Mouse (Mus musculus) lung, postnatal 10 days (tissue): ENCODE measurements at regions not wholly inside any gene's neighbourhood (a gene's known extent, or its start where the extent isn't known, plus 50 kb on each side); places are given as distances from the start of the nearest gene placed in this dataset.

Experiments
- DNase-seq: peaks from one replicate; pipeline ENCODE4 v3.0.0; 2021

DNA sequence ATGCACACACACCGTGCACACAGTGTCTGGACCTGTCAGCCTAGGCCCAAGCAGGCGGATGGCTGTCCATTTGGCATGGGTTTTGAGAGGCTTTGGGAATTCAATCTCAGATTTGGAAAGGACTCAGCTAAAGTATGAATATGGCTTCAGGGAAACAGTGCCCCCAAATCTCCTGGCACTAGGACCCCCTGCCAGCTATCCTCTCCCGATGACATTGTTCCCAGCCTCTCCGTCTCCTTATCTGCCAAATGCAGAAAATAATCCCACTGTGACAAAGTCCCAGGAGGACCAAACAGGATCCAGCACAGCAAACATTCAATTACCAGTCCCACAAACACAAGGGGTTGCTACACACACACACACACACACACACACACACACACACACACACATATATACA lies 141.9 kb upstream of the Tle3 start:
- DNase-seq: no peak

DNA sequence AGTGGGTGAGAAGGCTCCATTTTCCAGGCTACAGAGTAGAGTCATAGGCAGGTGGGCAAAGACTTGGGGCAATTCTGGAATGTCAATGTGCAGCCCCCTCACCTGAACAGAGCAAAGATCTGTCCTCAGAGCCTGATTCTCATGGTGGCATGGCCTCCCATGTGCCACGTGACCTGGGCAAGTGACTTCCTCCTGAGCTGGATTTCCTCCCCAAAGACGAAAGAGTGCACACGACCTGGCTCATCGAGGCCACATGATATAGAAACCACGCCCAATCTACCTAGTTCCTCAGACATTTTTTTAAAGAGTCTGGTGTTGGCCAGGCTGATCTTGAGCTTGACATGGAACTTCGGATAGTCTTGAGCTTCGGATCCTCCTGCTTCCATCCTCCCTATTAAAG lies 139.5 kb upstream of the Tle3 start:
- no peak for DNase-seq

DNA sequence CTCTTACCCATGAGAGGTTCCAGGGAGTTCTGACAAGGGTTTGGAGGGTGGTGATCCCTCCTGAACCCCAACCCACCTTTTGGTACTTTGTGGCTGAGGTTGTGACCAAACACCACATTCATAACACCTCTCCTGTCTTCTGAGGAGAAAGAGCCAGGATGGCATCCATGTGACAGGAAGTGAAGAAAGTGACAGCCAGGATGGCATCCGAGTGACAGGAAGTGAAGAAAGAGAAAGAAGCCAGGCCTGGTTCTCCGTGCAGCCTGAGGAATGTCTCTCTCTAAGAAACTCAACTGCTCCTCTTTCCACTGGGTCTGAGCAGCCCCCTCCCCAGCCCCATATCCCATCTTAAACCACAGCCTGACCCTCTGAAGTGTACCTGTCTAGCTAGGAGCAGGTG lies 138.9 kb upstream of the Tle3 start:
- no peak for DNase-seq

DNA sequence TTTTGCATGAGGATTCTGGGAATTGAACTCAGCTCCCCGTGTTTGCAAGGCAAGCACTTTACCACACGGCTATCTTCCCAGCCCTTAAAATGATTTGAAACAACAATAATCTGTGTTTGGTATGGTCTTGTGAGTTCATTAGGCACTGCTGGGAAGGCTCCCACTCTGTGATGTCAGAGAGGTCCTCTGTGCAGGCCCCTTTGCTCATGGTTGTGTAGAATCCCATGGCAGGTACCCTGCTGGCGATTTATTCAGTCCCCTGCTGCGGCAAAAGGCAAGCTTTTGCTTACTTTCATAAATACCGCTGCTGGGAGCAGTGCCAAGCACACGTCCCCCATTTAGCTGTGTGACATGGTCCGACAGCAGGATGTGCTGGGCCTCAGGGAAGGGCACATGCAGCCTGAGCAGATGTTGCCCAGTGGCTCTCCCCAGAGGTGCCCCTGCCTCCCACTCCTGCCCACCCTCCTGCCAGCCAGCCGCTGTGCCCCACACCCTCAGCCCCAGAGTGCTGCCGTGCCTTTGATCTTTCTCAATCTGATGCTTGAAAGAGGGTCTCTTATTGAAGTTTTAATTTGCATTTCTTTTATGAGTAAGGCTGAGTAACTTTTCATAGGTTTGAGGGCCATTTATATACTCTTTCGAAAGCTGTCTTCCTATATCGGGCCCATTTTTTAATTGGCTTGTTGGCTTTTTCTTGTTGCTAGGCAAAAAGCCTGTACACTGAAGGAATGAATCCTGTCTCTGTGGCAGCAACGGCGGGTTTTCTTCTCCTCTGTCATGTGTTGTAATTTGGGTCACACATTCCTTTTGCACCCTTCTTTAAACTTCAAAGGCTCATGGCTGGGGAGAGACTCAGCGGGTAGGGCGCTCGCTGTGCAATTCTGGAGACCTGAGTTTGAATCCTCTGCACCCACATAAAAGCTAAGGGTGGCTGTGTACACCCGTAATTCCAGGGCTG lies 136.2 kb upstream of the Tle3 start:
- peak; percentile 26 for DNase-seq

DNA sequence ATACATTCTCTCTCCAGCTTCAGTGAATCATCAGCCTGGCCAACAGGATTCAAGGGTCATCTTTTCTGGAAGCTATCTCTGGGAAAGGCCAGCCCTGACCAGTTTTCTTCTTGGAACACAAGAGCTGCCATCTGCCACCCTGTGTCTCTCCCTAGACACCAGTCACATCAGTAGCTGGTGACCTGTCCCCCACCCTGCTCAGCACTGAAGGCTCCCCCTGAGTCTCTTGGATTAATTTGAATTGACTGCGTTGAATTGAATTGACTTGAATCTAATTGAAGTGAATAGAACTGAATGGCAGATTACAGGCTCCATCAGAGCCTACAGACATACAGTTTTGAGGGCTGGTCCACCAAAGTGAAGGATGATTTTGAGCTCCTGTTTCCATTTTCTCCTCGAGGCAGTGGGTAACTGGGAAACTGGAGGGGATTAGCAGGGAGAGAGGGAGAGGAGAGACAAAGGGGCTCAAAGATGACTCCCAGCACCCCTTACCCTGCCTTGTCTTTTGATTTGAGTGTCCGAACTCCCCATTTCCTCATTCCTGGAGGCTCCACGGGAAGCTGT lies 133.4 kb upstream of the Tle3 start:
- no peak for DNase-seq

DNA sequence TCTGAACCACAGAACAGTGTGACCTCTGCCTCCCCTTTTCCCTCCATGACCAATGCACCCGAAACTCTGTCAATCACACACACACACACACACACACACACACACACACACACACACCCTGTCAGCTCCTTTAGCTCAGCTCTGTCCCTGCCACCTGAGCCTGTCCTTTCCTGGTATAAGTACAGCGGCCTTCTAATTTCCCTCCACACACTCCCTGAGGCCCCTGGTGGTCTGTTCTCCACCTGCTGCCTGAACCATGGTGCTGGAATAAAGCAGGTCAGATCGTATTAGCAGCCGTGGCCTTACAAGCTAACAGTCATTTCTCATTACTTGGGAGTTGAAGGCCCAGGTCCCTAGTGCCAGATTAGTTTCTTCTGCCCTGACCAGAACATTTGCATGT lies 132.8 kb upstream of the Tle3 start:
- DNase-seq: no peak

DNA sequence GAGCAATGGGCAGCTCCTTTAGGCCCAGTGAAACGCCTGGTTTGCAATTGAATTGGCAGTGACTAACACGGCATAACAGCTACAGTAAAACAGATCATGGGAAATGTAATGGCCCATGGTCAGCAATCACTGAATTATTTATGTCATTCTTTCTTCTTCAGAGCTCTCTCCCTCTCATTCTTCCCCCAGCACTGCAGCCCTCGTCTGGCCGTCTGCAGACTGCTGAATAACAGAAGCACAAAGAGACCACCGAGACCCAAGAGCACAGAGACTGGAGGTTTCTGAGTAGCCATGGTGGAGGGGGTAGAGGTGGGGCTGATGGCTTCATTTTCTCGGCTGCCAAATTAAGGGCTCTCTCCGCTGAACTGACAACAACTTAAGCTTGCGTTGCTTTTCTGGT lies 130.7 kb upstream of the Tle3 start:
- DNase-seq: no peak

DNA sequence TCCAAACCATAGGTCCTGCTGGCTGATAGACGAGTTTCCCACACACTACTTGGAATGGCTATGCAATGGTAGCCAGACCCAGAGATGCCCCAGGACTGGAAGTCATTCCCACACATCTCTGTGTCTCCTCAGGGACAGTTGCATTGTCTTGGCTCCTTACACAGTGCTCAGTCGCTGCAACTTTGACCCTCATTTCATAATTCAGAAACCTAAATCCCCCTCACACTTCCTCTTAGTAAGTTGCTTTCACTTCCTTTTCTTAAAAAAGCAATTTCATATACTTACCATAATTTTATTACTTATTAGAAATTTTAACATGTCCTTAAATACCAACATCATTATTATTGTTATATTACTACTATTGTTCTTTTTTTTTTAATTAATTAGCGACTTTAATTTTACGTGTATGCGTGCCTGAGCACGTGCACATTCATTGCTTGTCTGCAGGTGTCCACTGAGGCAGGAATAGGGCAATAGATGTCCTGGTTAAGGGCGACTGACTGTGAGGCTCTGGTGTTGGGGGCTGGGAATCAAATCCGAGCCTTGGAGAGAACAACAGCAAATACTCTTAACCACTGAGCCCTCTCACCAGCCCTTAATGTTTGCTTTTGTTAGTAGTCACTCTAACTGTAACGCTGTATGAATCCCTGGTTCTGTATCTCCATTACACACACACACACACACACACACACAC lies 129.9 kb upstream of the Tle3 start:
- no peak for DNase-seq

DNA sequence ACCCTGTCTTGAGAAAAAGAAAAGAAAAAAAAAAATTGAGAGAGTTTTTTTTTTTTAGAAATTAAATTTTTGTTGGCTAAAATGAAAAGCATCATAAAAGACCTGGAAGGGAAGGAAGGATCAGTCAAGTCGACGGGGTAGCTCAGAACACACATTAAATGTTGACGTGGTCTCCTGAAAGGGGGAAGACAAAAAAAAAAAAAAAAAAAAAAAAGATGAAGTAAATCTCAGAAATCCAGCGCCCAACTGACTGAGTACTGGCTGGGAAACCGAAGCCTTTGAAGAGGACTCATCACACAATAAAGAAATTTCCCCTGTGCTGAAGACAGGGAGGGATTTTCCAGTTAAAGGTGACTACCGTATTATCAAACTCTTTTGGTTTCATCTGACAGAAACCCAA lies 128.9 kb upstream of the Tle3 start:
- DNase-seq: no peak

DNA sequence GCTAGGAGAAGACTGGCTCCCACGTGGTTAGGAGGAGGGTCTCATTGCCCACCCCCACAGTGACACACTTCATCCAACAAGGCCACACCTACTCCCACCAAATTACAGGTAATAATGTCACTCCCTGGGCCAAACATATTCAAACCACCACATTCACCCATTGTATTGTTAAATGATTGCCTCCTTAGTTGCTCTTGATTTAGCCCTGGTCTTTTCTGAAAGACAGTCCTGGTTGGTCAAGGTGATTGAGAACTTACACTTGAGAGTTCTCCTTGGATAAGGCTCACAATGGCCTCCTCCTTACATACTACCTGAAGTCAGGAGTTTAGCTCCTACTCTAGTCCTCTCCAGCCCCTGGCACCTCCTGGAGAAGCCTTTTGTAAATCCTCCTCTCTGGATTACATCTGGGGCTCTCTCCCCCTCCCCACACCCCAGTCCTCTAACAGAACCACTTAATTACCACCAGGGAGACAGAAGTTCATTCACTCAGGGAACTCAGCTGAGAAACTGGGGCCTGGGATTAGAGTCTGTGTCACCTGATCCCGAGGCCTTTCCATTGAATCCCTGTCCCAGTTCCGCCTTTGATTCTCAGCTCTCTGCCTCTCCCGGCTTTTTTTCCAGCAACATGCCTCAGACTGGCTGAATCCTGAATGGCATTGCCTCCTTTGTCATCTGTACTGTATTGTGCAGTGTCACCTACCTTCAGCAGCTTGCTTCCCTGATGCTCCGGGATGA lies 122.3 kb upstream of the Tle3 start:
- no peak for DNase-seq

DNA sequence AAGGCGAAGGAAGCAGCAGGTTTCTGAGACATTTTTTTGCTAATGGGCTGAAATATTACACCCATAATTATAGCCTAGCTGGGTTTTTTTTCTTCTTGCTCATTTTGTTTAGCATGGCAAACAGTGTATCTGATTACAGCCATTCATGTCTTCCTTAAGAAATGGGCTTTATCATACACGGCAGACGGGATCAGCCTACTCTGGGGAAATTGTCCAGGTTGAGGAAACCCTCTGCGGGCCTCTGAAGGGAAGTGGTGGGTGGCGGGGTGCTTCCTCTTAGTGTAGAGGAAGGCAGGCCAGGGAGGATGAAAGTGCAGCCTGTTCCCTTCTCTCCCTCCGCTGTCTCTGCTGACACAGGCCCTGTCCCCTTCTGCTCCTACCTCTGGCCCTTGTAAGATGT lies 120.6 kb upstream of the Tle3 start:
- no peak for DNase-seq

DNA sequence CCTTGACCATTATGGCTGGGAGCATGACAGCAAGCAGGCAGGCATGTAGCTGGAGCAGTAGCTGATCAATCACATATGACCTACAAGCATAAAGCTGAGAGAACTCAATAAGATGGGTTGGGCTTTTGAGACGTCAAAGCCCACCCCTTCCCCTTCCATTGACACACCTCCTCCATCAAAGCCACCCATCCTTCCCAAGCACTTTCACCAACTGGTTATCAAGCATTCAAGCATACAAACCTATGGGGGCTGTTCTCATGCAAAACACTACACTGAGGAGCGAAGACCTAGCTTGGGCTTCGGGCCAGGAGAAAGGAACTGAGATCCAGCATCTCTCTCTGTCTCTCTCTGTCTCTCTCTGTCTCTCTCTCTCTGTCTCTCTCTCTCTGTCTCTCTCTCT lies 118.4 kb upstream of the Tle3 start:
- no peak for DNase-seq

DNA sequence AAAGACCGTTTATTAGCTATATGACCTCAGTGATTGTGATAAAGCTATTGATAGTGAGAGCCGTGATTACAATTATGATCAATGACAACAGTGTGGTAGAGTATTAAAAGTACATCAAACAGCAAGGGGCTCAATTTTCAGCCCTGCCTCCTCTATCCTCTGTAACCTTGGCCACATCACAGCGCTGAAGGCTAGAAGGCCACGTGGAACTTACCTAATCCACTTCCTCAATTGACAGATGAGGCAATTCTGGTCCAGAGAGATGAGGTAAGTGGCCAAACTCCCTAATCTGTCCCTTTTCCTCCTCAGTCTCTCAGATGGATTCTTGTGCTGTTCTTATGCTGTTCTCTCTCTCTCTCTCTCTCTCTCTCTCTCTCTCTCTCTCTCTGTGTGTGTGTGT lies 114.7 kb upstream of the Tle3 start:
- DNase-seq: no peak

DNA sequence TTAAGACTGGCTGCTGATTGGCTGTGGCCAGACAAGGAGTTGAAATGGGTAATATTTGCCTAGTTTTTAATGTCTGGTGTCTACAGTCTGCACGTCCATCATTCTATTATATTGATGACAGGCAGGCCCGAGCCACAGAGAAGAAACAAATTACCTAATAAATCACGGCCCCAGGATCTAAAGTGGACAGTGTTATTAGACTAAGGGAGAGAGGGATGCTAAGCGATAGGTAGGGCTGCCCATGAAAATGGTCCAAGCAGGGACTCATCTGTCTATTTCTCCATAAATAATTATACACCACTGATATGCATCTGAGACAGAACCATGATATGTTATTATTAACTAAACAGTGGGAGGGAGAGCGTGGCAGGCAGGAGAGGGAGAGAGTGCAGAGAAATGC lies 114.1 kb upstream of the Tle3 start:
- DNase-seq: no peak

DNA sequence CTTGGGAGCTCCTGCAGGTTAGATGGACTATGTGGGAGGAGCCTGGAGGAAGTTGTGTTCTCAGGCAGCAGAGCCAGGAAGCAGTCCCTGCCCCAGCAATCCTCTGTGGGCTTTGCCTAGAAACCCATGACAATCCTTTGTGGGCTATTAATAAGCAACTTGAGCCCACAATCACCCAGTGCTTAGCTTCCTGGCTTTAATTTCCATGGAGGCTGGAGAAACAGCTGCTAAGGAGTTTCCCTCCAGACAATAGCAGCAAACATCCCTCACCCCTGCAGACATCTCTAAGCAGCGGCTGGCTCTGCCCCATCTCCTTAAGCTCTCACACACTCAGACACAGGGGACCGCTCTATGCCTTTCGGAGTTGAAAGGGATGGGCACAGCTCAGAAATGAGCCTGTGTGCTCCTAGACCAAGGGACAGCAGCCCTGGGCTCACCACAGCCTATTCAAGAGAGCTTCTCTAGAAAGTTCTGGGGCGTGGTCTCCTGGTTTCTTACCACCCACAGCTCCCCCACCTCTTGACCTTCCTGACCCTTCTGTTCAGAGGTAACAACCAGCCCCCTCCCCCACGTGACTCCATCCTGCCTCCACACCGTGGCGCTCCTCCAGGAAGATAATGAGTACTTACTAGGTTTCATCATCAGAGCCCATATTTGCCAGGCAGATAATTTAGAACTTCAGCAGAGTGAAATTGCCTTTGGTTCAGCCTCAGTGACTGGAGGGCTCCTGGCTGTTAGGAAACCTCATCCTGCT lies 112.6 kb upstream of the Tle3 start:
- DNase-seq: peak; percentile 30

DNA sequence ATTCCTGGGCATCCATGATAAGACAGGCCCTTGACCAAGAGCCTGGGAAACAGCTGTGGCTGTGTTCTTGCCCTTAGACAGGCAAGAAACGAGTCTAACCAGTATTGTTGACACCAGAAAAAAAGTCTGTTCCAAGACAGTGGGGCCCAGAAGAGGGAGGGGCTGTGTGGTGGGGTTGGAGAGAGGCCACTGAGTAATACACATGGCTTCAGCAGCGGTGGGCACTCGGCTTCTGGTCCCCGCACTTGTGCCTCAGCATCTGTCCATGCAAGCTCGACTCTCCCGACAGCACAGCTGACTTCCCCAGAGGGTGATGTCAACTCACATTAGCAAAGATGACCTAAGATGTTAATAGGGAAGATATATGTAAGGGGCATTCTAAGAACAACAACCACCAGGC lies 110.9 kb upstream of the Tle3 start:
- no peak for DNase-seq

DNA sequence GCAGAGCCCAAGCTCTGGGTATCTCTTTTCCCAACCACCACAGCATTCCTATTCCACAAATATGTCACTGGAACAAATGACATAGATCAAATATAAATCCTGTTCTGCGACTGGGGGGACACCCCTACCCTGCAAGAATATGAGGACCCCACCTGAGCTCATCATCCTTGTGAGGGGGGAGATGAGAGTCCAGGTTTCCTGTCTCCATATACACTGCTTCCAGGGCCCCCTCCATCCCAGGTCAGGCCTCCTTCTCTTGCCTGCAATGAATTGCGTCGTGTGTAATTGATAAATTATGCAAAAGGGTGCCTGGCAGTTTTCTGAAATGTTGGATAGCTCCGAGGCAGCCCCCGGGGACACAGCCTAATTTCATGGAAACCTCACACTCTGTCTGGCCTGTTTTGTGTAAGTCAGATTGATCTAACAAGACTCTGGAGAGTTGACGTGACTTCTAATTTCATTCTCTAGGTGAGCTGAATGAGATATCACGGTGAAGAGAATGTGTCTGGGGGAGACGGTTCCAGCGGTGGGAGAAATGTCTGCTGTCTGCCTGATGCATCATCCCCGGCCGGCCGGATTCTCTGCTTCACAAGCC lies 110.3 kb upstream of the Tle3 start:
- no peak for DNase-seq

DNA sequence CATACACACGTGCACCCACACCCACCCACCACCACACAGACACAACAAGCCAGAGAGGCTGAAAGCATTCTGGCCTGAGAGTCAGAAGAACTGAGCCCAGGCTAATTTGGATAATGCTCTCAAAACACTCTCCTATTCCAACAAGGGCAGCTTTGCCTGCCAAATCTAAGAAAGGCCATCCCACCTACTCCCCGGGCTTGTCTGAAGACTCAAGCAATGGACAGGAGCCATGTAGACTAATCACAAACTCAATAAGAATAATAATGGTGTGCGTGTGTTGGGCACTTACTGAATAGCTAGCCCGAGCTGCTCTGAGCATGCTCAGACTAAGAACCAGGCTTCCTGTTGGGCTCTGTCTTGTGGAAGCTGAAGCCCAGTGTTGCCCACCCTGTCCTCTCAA lies 108.8 kb upstream of the Tle3 start:
- no peak for DNase-seq

DNA sequence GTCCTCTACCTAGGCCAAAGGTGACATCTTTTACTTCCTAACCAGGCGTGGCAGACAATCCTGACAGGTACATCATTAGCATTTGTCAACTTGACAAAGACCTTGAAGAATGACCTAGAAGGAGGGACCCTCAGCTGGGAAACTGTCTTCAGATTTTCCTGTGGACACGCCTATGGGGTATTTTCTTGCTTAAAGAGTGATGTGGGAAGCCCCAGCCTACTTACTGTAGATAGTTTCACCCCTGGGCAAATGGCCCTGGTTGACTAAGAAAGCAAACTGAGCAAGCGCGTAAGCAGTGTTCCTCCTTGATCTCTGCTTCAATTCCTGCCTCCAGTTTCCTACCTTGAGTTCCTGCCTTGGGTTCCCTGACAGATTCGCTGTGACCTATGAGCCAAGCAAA lies 106.7 kb upstream of the Tle3 start:
- no peak for DNase-seq

DNA sequence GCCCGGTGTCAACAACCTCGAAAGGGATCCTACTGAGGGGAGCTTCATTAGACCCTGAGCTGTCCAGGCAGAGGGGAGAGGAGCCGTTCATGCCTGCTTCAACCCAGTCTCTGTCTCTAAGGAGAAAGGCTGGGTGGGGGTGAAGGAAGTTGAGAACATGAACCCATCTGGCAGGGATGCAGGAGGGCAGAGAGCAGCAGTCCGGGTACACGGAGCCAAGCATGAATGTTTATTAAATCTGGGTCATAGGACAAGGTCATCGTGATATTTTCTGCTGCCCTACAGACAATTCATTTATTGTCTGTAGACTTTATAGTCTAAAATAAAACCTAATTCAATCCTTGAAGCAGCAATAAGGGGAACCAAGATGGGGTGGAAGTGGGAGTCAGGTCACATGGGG lies 105.2 kb upstream of the Tle3 start:
- no peak for DNase-seq

DNA sequence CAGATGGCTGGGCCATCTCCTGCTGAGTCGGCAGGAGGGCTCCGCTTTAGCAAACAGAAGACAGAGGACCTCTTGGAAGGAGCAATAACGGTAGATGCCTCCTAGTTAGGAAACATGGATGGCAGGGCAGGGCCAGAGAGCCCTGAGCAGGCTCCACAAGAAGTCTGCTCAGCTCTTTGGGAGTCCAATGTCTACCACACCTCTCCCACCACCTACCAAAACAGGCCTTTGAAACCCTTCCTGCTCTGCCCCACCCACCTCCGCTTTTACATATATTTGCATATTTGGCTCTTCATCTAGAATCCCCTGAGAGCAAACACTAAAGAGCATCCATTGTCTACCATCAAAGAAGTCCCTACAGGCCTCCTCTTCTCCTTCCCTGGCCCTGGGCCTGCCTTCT lies 104.6 kb upstream of the Tle3 start:
- DNase-seq: no peak

DNA sequence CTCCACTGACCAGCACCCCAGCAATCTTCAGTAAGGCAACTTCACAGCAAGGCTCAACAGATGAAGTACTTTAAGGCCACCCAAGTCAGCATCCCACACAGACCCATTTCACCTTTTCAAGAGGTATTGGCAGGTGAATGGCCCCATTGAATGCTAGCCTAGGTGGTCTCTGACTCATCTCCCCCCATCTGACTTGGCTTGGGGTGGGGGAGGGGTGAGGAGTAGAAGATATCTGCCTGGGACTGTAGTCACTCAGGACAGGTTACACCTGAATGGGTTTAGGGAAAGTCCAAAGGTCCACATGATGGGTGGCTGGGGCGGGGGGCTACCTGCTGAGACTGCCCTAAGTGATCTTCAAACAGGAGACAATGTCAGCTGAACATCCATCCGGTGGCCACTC lies 104.0 kb upstream of the Tle3 start:
- DNase-seq: no peak
